Mouse (Mus musculus) inflammation-experienced regulatory T-cells, adult 16 weeks (primary cell): Measurements from ENCODE around the gene Gm5891. TPM values are rescaled to one million over a fixed set of nuclear protein-coding genes. Genes with fewer than 3 reads are reported as not detected.

Source experiments
- polyA plus RNA-seq: library from polyadenylated mRNA; unstranded; fragments of 100-300 nt; shearing (Covaris generic); gene quantifications from one replicate; pipeline ENCODE4 v1.2.1, GENCODE M21; 2017

Gene Gm5891
- polyA plus RNA-seq: not detected

GRCm38 (mm10) chr7:21921191-21921590 is at the start of gene Gm5891:
Gene Gm5891 (minus strand): TSS chr7:21921291.

Other genes starting within 250 kb of the Gm5891 start
- not detected for gene Gm4175, start 159.8 kb downstream of the Gm5891 start, polyA plus RNA-seq
- gene Gm4177, start 124.6 kb downstream of the Gm5891 start, polyA plus RNA-seq: not detected
- gene Vmn1r135, start 88.9 kb downstream of the Gm5891 start, polyA plus RNA-seq: not detected
- gene Gm5725, start 77.0 kb downstream of the Gm5891 start, polyA plus RNA-seq: not detected
- gene Vmn1r137, start 73.3 kb upstream of the Gm5891 start, polyA plus RNA-seq: not detected
- not detected for gene Vmn1r138, start 107.6 kb upstream of the Gm5891 start, polyA plus RNA-seq
- gene Gm6176, start 135.0 kb upstream of the Gm5891 start, polyA plus RNA-seq: not detected
- not detected for gene Vmn1r139, start 147.8 kb upstream of the Gm5891 start, polyA plus RNA-seq
- gene Gm16451, start 197.0 kb upstream of the Gm5891 start, polyA plus RNA-seq: not detected
- not detected for gene Gm10666, start 213.4 kb upstream of the Gm5891 start, polyA plus RNA-seq
- gene Vmn1r142, start 242.7 kb upstream of the Gm5891 start, polyA plus RNA-seq: not detected